Mouse (Mus musculus) left cerebral cortex, adult 18-20 months (tissue): ENCODE measurements around the gene Rarres2. TPM values are rescaled to one million over a fixed set of nuclear protein-coding genes. Genes with fewer than 3 reads are reported as not detected.

ENCODE experiments used
- DNase-seq, 2 experiments: peaks; one replicate each; pipeline ENCODE4 v3.0.0; 2021 to 2022; ENCODE audit warnings: low spot score in 2 of 2, mixed read lengths in 1 of 2
- long read RNA-seq, 2 experiments: library from polyadenylated mRNA; stranded (forward); transcript quantifications; one replicate each; pipeline ENCODE4 v2.0.0; 2021
- total RNA-seq, 2 experiments: library from RNA; stranded (reverse); gene quantifications; 2 replicates each; pipeline ENCODE4 v1.2.3; 2021

Rarres2 gene
- total RNA-seq = 10 to 100 TPM; 12.0 to 14.4 TPM
- long read RNA-seq, experiment 1, partial matches to known transcripts = 0 of 5 reads
- long read RNA-seq, experiment 1, other reads (novel, unspliced or antisense) = 2 of 5 reads
- long read RNA-seq, experiment 2, partial matches to known transcripts = 0 of 3 reads
- long read RNA-seq, experiment 2, other reads (novel, unspliced or antisense) = 0 of 3 reads

DNA sequence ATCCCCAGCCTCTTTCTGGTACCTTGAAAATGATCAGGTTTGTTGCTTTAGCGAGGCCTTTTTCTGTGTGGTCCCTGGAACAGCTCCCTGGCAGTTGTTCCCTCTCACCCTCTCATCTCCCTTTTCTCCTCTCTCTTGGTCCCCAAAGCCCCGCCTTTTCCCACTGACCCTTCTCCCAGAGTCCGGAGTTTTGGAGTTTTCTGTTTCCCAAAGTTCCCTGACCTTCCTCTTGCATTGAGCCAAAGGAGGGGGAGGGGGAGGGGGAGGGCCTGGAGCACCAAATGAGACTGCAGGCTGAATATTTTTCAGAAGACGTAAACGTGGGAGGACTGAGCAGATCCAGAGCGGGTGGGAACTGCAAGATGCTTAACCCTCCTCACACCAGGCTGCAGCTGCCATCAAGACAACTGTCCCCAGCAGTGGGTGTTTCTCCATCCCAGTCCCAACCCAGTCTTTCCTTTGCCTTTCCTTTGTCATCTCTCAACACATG is at the start of gene Rarres2:
Rarres2 (minus strand) TSS at position 218 of the 490 bp plus-strand sequence.
- DNase-seq = no peak

DNA sequence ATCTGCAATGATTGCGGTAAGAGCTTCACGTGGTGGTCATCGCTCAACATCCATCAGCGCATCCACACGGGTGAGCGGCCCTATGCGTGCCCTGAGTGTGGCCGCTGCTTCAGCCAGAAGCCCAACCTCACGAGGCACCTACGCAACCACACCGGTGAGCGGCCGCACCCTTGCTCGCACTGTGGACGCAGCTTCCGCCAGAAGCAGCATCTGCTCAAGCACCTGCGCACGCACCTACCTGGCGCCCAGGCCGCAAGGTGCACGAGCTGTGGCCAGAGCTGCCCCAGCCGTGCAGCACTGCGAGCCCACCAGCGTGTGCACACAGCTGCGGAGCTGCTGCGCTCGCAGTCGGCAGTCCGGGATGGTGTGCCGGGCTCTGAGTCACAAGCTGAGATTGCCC is 47.4 kb upstream of the Rarres2 start:
- DNase-seq = no peak

DNA sequence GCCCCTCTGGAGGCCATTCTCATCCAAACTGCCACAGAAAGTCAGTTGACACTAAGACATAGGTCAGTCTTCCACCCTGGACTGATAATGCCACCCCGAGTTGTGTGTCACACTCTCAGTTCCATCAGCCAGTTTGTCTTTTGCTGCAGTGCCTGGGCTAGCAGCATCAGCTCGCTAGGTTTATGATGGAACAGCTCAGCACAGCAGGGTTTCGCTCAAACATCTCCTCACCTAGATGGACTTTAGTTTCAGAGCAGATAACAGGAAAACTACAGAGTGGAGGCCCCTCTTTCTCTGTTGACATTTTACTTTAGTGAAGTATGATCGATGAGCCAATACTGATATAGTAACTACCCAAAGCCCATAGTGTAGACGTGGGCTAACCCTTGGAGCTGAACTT is 42.2 kb upstream of the Rarres2 start:
- no peak for DNase-seq

DNA sequence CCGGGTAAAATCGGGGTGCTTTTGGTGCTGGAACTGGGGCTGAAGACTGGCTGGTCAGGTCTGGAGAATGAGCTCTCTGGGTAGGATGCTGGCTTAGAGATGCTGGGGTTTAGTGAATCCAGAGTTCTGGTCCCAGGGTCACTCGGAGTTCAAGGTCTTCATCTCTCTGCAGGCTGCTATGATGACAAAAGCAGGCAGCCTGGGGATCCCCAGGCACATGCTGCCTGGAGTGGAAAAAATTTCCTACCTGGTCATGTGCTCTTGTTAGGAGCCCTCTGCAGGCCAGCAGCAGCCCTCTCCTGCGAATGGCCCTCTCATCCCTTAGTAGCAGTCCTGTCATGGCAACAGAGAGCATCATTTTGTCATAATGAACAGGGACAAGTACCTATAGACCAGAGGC is 40.9 kb upstream of the Rarres2 start:
- no peak for DNase-seq

DNA sequence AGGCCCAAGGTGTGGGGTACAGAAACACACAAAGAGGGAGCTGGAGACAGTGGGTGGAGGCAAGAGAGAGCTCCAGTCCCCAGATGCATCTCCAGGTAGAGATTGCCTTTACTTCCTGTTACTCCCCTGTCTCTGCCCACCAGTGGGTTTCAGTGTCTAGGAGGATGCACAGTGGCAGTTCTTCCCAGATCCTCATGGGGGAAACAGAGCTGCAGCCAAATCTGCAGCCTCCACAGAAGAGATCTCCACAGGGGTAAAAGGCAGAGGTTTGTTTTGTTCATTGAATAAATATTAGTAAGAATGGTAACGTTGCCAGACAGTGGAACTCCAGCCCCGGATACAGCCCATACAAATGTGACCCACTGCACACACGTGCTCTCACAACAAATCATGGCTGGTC is 38.1 kb upstream of the Rarres2 start:
- no peak for DNase-seq

DNA sequence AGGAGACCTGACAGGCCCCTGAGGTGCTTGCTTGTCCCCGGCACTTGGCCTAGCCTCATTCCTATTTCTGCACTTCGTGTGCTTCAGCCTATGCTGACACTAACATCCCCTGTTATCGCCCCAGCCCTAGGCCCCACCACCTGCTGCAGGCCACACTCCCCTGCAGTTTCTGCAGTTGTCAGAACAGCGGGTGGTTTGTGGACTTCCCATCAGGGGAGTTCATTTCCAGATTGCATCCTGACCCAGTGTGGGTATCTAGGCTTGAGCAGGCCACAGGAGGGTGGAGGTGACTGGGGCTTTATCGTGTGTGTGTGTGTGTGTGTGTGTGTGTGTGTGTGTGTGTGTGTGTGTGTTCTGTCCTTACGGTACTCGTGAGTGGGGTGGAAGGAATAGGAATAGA is 36.9 kb upstream of the Rarres2 start:
- no peak for DNase-seq

DNA sequence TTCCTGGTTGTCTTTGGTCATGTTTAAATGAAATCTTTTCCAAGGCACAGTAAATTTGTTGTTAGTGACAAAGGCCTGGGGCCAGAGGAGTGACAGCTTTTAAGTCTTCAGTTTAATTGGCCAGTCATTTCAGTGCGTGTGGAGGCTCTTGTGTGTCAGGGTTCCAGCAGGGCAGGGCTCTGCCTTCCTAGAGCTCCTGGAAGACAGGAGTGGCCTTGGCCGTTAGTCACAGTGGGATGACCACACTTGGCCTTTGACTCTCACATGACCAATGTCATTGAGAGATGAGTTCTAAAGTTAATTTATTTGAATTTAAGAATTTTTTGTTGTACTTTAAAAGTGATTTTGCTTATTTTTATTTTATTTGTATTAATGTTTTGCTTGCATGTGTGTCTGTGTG is 35.5 kb upstream of the Rarres2 start:
- DNase-seq = no peak

DNA sequence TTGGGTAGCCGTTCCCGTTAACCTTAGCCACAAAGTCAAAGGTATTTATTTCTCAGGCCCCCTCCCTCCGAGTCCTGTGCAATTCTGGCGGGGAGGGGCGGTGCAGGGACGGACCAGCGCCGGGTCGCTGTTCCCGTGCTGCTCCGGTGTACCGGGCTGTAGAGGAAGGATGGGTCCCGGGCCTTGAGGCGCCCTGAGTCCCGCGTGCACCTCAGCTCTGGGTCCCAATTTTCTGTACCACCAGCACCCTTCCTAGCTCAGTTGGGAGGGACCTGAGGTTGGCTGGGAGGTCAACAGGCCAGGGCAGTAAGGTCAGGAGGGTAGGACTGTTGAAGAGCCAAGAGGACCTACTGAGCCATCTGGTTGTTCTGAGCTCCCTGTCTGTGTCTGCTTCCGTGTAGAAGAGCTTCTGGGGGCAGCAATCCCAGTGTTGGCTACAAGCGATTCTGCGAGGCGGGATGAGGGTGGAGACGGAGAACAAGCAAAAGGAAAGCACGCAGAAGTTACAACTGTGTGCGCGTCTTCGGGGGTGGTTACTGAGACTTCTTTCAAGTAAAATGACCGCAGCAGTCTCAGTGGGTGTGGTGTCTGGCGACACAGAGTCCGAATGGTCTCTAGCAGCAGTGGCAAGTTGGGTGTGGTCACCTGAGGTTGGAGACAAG is 29.6 kb upstream of the Rarres2 start:
- DNase-seq = peak; percentile 53 to 70

DNA sequence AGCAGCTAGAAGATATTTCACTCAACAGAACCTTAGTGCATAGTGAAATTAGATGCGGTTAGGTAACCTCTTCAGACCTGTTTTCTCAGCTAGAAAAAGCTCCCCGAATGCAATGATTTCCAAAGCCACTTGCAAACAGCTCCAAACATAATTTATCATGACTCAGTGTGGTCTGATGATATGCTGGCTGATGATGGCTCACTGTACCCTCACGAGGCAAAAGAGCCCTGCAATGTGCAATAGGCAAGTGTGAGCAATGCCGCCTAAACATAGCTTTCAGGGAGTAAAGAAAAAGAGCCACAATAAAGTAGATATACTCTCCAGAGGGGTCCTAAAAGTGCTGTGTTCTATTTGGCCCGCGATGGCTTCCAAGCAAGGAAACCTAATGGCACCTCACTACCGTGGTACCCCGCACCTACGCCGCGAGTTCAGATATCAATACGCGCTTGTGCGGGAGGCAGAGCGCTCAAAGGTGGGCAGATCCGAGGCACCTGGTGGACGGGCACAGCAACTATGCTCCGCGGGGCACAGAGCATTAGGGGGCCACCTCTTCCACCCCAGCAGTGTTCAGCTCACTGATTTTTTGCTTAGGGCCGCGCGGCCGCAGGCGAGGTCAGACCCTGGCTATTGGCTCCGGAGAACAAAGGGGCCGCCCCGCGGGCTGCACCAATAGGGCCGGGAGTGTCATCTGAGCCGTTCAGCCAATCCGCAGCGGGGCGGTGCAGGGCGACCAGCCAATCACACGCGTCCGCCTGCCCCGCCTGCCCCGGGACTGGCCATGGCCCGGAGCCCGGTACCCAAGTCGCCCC is 28.9 kb upstream of the Rarres2 start, which contains the start of gene Zfp775:
Zfp775 (plus strand) TSS at position 793 of the 809 bp plus-strand sequence.
- DNase-seq = peak; percentile 95 to 97

DNA sequence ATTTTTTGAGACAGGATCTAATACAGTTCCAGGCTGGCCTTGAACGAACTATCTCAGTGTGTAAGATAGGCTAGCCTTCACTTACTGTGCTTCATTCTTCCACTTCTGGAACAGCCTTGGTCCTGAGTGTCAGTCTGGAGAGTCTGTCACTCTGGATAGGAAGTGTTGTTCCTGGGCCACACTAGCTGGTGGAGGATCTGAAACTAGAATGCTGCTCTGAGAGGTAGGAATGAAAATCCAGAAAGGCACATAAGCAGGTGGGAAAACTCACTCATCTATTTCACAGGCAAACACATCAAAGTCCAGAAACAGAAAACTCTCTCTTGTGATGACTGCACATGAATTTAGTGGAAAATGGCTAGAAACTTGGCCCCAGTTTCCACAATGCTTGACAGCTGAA is 28.0 kb upstream of the Rarres2 start:
- DNase-seq = no peak

DNA sequence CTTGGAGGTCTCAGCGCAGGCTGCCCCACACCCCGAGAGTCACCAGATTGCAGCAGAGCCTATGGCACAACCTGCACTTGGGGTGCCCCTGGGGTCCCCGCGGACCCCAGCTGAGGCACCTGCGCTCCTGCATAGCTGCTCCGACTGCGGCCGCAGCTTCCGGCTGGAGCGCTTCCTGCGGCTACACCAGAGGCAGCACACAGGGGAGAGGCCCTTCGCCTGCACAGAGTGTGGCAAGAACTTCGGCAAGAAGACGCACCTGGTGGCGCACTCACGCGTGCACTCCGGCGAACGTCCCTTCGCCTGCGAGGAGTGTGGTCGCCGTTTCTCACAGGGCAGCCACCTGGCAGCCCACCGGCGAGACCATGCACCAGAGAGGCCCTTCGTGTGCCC is 24.6 kb upstream of the Rarres2 start:
- DNase-seq = no peak

DNA sequence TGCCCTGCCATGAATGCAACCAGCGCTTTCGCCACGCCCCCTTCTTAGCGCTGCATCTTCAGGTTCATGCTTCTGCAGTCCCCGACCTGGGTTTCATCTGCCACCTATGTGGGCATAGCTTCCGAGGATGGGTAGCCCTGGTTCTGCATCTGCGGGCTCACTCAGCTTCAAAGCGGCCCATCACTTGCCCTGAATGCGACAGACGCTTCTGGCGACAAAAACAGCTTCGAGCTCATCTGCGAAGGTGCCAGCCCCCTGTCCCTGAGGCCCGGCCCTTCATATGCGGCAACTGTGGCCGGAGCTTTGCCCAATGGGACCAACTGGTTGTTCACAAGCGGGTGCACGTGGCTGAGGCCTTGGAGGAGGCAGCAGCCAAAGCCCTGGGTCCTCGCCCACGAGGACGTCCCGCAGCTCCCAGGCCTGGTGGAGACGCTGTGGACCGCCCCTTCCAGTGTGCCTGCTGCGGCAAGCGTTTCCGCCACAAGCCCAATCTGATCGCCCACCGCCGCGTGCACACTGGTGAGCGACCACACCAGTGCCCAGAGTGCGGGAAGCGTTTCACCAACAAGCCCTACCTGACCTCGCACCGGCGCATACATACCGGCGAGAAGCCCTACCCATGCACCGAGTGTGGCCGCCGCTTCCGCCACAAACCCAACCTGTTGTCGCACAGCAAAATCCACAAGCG is 24.1 kb upstream of the Rarres2 start:
- DNase-seq = no peak

DNA sequence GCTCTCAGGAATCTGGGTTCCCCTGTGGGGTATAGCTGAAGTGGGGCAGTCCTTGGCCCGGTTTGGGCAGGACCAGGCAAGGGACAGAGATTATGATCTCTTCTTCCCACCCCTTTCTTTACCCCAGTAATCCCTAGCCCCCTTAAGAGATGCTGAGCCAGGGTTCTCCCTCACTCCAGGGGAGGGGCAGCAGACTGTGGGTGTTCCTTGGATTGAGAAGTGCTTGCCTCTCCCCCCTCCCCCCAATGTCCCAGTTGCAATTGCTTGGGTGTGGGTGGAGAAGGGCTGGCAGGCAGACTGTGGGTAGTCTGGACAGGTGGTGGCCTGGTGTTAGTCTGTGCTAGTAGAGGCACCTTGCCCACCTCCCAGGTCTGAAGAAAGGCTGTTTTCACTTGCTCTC is 22.7 kb upstream of the Rarres2 start:
- peak; percentile 32 to 54 for DNase-seq

DNA sequence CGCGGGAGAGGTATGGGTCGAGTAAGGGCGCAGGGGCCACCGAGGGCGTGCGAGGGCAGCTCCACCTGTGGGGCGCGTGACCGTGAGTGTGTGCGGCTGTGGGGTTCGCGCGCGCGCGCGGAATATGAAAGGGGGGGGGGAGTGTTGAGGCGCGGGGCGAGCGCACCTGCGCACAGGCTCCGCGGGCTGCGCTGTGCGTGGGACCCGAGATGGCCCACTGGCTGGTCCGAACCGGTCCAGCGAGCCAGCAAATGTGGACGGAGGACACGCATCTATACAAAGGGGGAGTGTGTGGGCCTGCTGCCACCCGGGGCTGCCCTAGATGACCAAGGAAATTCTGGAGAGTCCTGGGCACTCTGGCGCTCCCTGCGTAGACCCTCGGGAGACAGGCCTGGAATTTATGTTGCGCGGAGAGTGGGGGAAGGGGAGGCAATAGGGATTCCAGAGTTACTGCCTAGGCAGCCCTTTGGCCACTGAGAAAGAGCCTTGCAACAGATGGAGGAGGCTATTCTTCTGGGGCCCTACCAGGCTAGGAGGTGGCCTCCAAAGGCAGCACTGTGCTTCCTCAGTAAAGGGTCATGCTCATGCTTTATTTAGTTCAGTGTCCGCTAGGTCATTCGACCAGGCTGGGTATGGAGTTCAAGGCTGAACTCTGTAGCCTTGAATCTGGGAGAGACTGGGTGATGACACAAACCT is 21.6 kb upstream of the Rarres2 start:
- DNase-seq = peak in 1 of 2 experiments; percentile 55

DNA sequence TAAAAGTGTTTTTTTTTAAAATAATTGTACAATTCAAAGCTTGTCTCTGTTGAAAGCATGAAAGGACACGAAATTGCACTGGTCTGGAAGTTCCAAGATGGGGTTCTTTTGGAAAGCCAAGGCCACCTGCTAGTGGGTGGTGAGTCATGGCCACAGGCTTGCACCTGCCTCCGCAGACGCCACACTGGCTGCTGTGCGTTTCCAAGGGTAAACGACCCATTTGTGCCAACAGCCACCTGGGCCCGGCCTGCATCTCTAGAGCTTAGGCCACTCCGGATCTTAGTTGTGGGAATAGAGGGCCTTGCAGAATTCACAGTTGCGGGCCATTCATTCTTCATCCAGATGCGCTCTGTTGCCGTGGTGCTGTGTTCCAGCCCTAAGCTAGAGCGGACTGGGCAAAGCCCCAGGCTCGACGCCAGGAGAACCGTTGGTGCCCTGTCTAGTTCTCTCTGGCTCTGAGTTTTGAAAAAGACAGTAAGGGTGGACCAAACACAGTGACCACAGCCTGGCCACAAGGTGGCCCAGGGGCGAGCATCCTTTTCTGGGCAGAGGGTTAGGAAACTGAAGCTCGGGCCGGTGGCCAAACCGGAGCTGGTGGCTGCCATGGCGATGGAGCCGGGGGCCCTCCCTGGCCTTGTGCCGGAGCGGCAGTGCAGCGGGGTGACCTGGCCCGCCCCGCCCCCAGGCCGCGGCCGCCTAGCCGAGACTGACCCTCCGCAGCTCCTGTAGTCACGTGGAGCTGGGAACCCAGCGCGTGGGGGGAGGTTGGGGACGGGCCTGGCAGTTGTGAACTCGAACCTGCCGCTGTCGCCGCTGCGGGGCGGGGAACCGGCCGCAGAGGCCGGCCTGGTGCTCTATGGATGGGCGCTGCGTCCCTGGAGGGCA is 20.8 kb upstream of the Rarres2 start, which contains the start of the genes Repin1 and Gm44965:
Repin1 (plus strand) TSS at position 726 of the 885 bp plus-strand sequence.
Gm44965 (plus strand) TSS at position 784 of the 885 bp plus-strand sequence.
- peak; percentile 92 to 95 for DNase-seq

DNA sequence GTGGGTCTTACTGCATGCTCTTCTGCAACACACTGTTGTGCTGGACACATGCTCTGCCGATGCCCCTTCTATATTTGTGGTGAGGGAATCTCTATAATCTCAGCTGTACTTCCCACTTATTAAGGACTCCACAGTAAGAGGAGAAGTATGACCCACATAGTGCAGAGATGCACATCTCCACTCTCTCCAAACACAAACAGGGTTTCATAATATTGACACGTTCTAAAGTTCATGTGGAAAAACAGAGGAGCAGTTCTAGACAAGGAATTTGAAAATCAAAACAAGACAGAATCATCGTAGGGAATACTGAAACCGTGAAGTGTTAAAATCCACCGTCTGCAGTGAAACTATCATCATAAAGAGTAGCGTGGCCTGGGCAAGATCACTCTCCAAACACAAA is 19.3 kb upstream of the Rarres2 start:
- DNase-seq = no peak

DNA sequence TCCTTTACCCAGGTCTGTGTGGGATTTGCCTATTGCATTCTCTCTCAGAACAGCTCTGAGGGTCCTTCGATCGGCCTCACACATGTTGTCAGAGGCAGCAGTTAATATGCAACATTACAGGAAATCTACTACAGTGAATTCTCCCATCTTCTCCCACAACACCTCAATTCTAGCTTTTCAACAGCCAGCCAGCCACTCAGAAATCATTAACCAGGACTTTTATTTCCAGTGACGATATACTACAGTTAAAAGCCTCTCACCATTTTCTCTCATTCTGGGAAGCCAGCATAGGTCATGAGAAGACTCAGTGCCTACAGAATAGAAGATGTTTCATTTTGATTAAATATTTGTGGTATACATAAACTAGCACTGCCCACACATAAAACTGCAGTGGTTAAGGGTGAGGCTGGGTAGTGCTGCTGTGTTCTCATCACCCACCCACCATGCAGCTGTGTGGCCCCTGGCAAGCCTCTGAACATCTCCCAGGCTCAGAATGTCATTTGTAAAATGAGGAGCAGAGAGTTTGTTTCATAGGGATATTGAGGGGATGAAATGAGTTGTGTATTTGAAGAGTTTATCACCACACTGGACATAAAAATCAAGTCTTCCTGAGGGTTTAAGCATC is 18.7 kb upstream of the Rarres2 start:
- DNase-seq = no peak

DNA sequence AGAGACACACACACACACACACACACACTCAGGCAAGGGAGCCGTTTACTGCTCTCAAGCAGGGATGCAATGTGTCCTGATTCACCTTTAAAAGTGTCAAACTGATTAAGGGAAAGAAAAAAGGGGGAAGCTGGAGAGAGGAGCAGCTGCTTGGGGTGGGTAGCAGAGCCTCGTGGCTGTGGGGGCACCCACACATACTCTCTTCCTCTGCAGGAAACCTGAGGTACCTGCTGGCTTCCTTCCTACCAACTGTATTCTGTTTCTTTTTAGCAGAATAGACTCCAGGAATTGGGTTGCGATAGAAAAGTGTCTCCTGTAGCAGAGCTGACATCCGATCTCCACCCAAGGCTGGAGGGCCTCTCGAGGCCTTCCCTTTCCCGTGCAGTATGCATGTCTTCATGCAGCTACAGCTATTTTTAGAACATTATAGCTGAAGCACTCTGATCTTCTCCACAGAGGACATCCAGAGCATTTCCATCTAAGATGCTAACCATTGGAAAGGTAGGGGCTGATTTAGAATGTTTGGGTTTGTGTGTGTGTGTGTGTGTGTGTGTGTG is 16.7 kb upstream of the Rarres2 start, which contains the start of gene Gm45021:
Gm45021 (plus strand) TSS at position 417 of the 557 bp plus-strand sequence.
- no peak for DNase-seq

DNA sequence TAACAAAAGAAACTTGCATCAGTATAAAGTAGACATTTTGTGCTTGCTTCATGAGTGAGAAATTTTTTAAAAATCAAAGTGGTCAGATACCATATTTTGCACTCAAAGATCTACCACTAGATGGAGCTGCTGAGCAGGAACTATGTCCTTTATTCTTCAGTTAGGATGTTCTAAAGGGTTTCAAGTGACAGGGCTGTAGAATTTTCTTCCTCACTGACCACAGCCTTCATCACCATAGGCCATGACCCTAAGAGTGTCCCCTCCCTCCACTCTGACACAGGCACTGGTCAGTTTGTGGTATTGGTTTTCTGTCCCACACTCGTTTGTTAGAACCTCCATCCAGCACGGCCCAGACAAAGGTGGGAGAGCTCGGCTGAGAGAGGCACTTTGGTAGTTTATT is 9.4 kb upstream of the Rarres2 start:
- peak in 1 of 2 experiments; percentile 66 for DNase-seq
